In genomic region chr16:22396420-22396819, GRCm38 (mm10) we compare ENCODE assay signal across 13 mouse cellular contexts.
"Had no signal": no experiment of that assay in that cellular context is flagged by ENCODE, and none has a peak within 500 bp of the region (broad histone marks: within the 10 kb centered on the region; RNA-seq: fewer than 3 reads in every experiment).

No protein-coding gene starts in this region.

- ATAC-seq: midbrain, embryonic 13.5 days had no signal

- H3K27me3 ChIP-seq: midbrain, embryonic 13.5 days; neural tube, embryonic 15.5 days; stomach, embryonic 15.5 days had no signal

- H3K4me1 ChIP-seq: stomach, embryonic 15.5 days had no signal

- DNase-seq: kidney, adult 11 months; kidney, adult 9 months; kidney, postnatal 36 days; layer of hippocampus, adult 9-11 months; layer of hippocampus, postnatal 36 days; left cerebral cortex, postnatal 4 days; lung, embryonic 14.5 days had no signal

- H3K27ac ChIP-seq: kidney, postnatal 0 days; liver, embryonic 14.5 days; midbrain, embryonic 13.5 days; neural tube, embryonic 15.5 days; stomach, embryonic 15.5 days had no signal

- H3K9ac ChIP-seq: liver, embryonic 14.5 days; lung, embryonic 14.5 days; midbrain, embryonic 13.5 days; neural tube, embryonic 15.5 days; stomach, embryonic 15.5 days had no signal

- H3K4me2 ChIP-seq: lung, embryonic 14.5 days; midbrain, embryonic 13.5 days; neural tube, embryonic 15.5 days; stomach, embryonic 15.5 days had no signal

- H3K4me3 ChIP-seq: midbrain, embryonic 13.5 days; myocyte; neural tube, embryonic 15.5 days; stomach, embryonic 15.5 days had no signal

- H3K9me3 ChIP-seq: midbrain, embryonic 13.5 days; neural tube, embryonic 15.5 days; stomach, embryonic 15.5 days had no signal

- H3K36me3 ChIP-seq: midbrain, embryonic 13.5 days; stomach, embryonic 15.5 days had no signal
